Mouse (Mus musculus): Measurements from ENCODE around the gene Mvp. TPM values are rescaled to one million over a fixed set of nuclear protein-coding genes. Genes with fewer than 3 reads are reported as not detected.

Mvp gene
- polyA plus RNA-seq, 1 experiment = 56.9 TPM

DNA sequence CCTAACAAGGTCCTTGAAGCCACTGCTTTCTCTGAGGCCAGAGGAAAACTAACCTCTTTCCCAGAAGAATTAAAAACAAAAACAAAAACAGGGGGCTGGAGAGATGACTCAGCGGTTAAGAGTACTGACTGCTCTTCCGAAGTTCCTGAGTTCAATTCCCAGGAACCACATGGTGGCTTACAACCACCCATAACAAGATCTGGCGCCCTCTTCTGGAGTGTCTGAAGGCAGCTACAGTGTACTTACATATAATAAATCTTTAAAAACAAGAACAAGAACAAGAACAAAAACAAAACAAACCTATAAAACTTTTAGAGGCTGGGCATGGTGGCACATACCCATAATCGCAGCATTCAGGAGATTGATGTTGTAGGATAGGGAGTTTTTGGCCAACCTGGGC lies 18.0 kb downstream of the Mvp start:
- no peak overlapping the region for H3K4me3 ChIP-seq (ENCODE audit: insufficient read depth, low read depth, low read length)
- no peak for DNase-seq

DNA sequence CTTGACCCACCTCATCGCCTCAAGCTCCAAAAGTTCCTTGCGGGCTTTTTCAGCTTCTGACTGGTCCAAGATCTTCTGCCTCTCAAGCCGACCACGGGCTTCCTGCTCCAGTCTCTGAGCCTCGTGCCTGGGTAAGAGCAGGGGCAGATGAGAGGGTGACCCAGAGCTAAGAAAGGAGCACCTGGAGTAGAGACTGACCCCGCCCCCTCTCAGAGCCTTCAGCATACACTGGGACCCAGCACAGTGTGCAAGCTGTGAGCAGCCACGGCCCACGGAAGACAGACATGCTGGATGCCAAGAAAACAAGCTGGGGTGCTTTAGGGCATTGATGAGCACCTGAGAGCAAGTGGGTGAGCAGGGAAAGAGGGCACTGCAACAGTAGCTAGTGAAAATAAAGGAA lies 25.6 kb downstream of the Mvp start:
- no peak for TF ChIP-seq CTCF (conservative IDR thresholded peaks at IDR 0.05; ENCODE audit: insufficient read depth, insufficient read length, low read depth, low read length)
- no peak for TF ChIP-seq POLR2A (IDR thresholded peaks at IDR 0.05; ENCODE audit: low read depth, low read length)
- 77% methylated on average over 8 of the region's 8 CpGs for WGBS
- H3K27me3 ChIP-seq (replicated peaks; ENCODE audit: control insufficient read depth, insufficient read depth, low read length) = no peaks in the 10 kb centered on the region
- H3K4me1 ChIP-seq (ENCODE audit: control insufficient read depth, insufficient read depth, low read length) = no peaks in the 10 kb centered on the region
- no peaks in the 10 kb centered on the region; the same call in 1 of the 2 replicates for H3K36me3 ChIP-seq (ENCODE audit: control insufficient read depth, insufficient read depth, low read length)
- no peak overlapping the region for H3K4me3 ChIP-seq (ENCODE audit: insufficient read depth, low read depth, low read length)
- no peak overlapping the region for H3K27ac ChIP-seq (ENCODE audit: insufficient read depth, low read depth, low read length)
- DNase-seq = no peak

More for the DNA sequence above, 18.0 kb downstream of the Mvp start:
- WGBS = 88% methylated on average over 4 of the region's 4 CpGs
- Histone ChIP-seq H3K4me1 (ENCODE audit: control insufficient read depth, insufficient read depth, low read length) (no peaks in the 10 kb centered on the region), H3K27ac (ENCODE audit: insufficient read depth, low read depth, low read length) (no peak overlapping the region), H3K36me3 (ENCODE audit: control insufficient read depth, insufficient read depth, low read length) (no peaks in the 10 kb centered on the region), H3K27me3 (replicated peaks; ENCODE audit: control insufficient read depth, insufficient read depth, low read length) (no peaks in the 10 kb centered on the region)
- TF ChIP-seq POLR2A (IDR thresholded peaks at IDR 0.05; ENCODE audit: low read depth, low read length) = no peak
- TF ChIP-seq CTCF (conservative IDR thresholded peaks at IDR 0.05; ENCODE audit: insufficient read depth, insufficient read length, low read depth, low read length) = no peak

DNA sequence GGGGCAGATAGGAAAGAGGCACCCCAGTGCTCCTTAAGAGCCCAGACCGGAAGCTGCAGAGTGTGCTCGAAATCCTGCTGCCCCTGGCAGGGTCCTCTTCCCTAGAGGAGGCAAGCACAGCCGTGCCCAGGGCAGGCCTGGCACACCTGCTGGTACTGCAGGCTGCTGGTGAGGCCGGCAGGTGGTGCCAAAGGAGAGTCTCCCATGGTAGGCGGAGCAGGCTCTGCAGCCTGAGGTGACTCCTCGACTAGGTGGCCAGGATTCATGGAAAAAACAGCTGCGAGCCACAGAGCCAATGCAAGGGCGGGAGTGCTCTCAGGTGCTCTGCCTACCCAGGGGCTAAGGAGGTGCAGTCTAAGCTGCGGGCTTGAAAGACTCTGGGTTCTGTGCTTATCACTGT lies 28.1 kb downstream of the Mvp start:
- peak; percentile 80 for DNase-seq
- H3K36me3 ChIP-seq (ENCODE audit: control insufficient read depth, insufficient read depth, low read length) = no peaks in the 10 kb centered on the region; the same call in 1 of the 2 replicates
- H3K27ac ChIP-seq (ENCODE audit: insufficient read depth, low read depth, low read length) = no peak overlapping the region
- H3K4me1 ChIP-seq (ENCODE audit: control insufficient read depth, insufficient read depth, low read length) = no peaks in the 10 kb centered on the region; the same call in 1 of the 2 replicates
- TF ChIP-seq CTCF (conservative IDR thresholded peaks at IDR 0.05; ENCODE audit: insufficient read depth, insufficient read length, low read depth, low read length) (peak; percentile 78), POLR2A (IDR thresholded peaks at IDR 0.05; ENCODE audit: low read depth, low read length) (no peak)
- no peaks in the 10 kb centered on the region for H3K27me3 ChIP-seq (replicated peaks; ENCODE audit: control insufficient read depth, insufficient read depth, low read length)
- H3K4me3 ChIP-seq (ENCODE audit: insufficient read depth, low read depth, low read length) = no peak overlapping the region
- WGBS = 28% methylated on average over 9 of the region's 9 CpGs

DNA sequence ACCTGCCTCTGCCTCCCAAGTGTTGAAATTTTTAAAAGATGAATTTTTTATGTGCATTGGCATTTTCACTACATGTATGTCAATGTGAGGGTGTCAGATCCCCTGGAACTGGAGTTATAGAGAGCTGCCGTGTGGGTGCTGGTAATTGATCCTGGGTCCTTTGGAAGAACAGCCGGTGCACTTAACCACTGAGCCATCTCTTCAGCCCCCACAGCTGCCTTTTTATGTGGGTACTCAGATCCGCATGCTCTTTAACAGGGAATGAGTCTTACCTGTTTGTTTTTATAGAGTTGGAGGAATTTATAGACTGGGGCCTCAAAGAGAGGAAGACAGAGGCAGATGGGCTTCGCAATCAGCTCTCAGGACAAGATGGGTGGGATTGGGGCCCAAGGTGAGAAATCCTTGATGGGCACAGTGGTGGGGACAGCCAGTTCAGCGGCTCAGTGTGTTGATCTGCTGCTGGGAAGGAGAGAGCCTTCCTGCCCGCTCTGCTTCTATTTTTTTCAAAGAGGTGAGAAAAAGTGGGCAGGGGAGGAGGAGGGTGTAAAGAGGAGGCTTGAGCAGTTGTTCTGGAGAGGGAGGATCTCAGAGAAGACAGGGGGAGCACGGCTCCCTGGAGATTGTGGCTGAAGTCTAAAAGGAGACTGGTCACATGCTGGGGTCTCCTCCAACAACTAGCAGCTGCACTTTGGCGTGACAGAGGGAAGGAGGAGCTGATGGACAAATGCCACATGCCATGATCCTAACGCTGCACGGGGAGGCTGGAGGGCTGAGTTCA lies 29.6 kb downstream of the Mvp start:
- DNase-seq = no peak
- WGBS = 56% methylated on average over 10 of the region's 10 CpGs
- no peak overlapping the region for H3K27ac ChIP-seq (ENCODE audit: insufficient read depth, low read depth, low read length)
- no peak for TF ChIP-seq POLR2A (IDR thresholded peaks at IDR 0.05; ENCODE audit: low read depth, low read length)
- TF ChIP-seq CTCF (conservative IDR thresholded peaks at IDR 0.05; ENCODE audit: insufficient read depth, insufficient read length, low read depth, low read length) = no peak
- H3K4me3 ChIP-seq (ENCODE audit: insufficient read depth, low read depth, low read length) = no peak overlapping the region
- H3K4me1 ChIP-seq (ENCODE audit: control insufficient read depth, insufficient read depth, low read length) = no peaks in the 10 kb centered on the region; the same call in 1 of the 2 replicates
- H3K36me3 ChIP-seq (ENCODE audit: control insufficient read depth, insufficient read depth, low read length) = no peaks in the 10 kb centered on the region; the same call in none of the 2 replicates
- no peaks in the 10 kb centered on the region for H3K27me3 ChIP-seq (replicated peaks; ENCODE audit: control insufficient read depth, insufficient read depth, low read length)

DNA sequence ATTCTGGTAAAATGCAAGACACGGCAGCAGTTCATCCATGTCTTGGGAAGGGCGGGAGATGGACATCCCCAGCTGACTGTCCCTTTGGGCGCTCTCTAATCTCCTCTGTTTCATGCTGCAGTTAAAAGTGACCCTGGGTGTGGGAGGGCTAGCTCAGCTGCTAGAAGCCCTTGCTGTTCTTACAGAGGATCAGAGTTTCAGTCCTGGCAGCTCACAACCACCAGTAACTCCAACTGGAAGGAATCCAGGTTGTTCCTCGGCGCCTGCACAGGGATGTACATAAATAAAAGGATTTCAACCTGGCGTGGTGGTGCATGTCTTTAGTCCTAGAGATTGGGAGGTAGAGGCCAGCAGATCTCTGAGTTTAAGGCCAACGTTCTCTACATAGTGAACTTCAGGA lies 31.3 kb downstream of the Mvp start:
- Histone ChIP-seq H3K27me3 (replicated peaks; ENCODE audit: control insufficient read depth, insufficient read depth, low read length) (no peaks in the 10 kb centered on the region), H3K36me3 (ENCODE audit: control insufficient read depth, insufficient read depth, low read length) (no peaks in the 10 kb centered on the region; the same call in none of the 2 replicates), H3K27ac (ENCODE audit: insufficient read depth, low read depth, low read length) (no peak overlapping the region), H3K4me3 (ENCODE audit: insufficient read depth, low read depth, low read length) (no peak overlapping the region), H3K4me1 (ENCODE audit: control insufficient read depth, insufficient read depth, low read length) (no peaks in the 10 kb centered on the region; the same call in 1 of the 2 replicates)
- TF ChIP-seq POLR2A (IDR thresholded peaks at IDR 0.05; ENCODE audit: low read depth, low read length) (no peak), CTCF (conservative IDR thresholded peaks at IDR 0.05; ENCODE audit: insufficient read depth, insufficient read length, low read depth, low read length) (no peak)
- WGBS = 75% methylated on average over 7 of the region's 7 CpGs
- no peak for DNase-seq

DNA sequence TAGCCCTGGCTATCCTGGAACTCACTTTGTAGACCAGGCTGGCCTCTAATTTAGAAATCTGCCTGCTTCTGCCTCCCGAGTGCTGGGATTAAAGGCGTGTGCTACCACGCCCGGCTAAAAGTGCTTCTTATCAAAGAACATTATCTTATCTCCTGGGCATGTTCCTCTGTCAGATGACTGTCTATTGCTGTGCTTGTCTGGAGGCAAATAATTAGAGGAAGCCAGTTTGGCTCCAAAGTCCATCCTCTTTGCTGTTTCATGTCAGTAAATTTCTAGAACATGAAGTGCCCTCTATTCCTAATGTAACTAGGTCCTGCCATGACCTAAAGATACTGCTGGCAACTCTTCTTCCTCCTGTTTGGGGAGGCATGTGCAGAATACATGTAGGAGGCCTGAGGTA lies 32.4 kb downstream of the Mvp start:
- H3K36me3 ChIP-seq (ENCODE audit: control insufficient read depth, insufficient read depth, low read length) = no peaks in the 10 kb centered on the region; the same call in none of the 2 replicates
- peaks cover 3% of the 10 kb centered on the region for H3K4me1 ChIP-seq (ENCODE audit: control insufficient read depth, insufficient read depth, low read length)
- no peak for TF ChIP-seq CTCF (conservative IDR thresholded peaks at IDR 0.05; ENCODE audit: insufficient read depth, insufficient read length, low read depth, low read length)
- no peak for TF ChIP-seq POLR2A (IDR thresholded peaks at IDR 0.05; ENCODE audit: low read depth, low read length)
- H3K4me3 ChIP-seq (ENCODE audit: insufficient read depth, low read depth, low read length) = no peak overlapping the region
- no peaks in the 10 kb centered on the region for H3K27me3 ChIP-seq (replicated peaks; ENCODE audit: control insufficient read depth, insufficient read depth, low read length)
- H3K27ac ChIP-seq (ENCODE audit: insufficient read depth, low read depth, low read length) = no peak overlapping the region
- no peak for DNase-seq
- WGBS = 82% methylated on average over 4 of the region's 4 CpGs

DNA sequence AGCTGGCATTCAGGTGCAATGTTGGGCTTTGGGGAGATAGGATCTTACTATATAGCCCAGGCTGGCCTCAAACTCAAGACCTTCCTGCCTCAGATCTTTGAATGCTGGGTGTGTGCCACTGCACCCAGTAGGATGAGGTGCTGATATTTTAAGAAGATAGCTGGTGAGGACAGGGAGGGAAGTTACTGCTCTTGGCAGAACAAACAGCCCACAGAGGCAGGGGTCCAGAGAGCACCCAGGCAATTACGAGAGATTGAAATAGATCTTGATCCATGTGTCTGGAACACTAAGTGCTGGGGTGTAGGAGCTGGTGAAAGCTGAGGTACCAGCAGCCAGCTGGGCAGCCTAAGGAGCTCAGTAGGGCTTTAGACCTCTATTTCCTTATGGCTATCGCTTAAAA lies 32.8 kb downstream of the Mvp start:
- peaks cover 4% of the 10 kb centered on the region for H3K4me1 ChIP-seq (ENCODE audit: control insufficient read depth, insufficient read depth, low read length)
- DNase-seq = no peak
- H3K27ac ChIP-seq (ENCODE audit: insufficient read depth, low read depth, low read length) = no peak overlapping the region
- WGBS = 83% methylated on average over 2 of the region's 2 CpGs
- TF ChIP-seq CTCF (conservative IDR thresholded peaks at IDR 0.05; ENCODE audit: insufficient read depth, insufficient read length, low read depth, low read length) (no peak), POLR2A (IDR thresholded peaks at IDR 0.05; ENCODE audit: low read depth, low read length) (no peak)
- H3K36me3 ChIP-seq (ENCODE audit: control insufficient read depth, insufficient read depth, low read length) = no peaks in the 10 kb centered on the region; the same call in none of the 2 replicates
- no peaks in the 10 kb centered on the region for H3K27me3 ChIP-seq (replicated peaks; ENCODE audit: control insufficient read depth, insufficient read depth, low read length)
- no peak overlapping the region for H3K4me3 ChIP-seq (ENCODE audit: insufficient read depth, low read depth, low read length)
